Mouse (Mus musculus): Measurements from ENCODE around the gene Npepl1.

DNA sequence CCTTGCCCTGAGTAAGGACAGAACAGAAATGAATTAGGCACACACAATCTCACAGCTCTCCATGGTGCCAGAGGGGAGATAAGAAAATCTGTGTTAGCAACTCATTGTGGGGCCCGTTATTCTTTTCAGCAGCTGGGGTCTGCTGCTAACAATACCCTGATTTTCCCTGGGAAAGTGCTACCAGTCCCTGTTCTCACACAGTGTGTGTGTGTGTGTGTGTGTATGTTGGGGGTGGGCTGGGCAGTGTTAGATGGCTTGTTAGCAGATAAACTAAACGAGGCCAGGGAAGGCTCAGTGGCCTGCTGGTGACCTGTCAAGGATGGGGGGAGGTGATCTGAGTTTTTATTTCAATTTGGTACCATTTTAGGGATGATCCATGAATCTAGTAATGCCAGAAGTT, 48.9 kb upstream of the Npepl1 start:
- TF ChIP-seq RCOR1 (conservative IDR thresholded peaks at IDR 0.05; ENCODE audit: low read depth, low read length) (no peak), MEF2A (IDR thresholded peaks at IDR 0.05; ENCODE audit: borderline replicate concordance, low read depth, low read length) (no peak), CTCF (conservative IDR thresholded peaks at IDR 0.05 in 1 of 2, IDR thresholded peaks at IDR 0.05 in 1 of 2; ENCODE audit: low read depth in 2 of 2, low read length in 2 of 2) (no peak), EP300 (IDR thresholded peaks at IDR 0.05; ENCODE audit: low read length) (no peak), POLR2A (IDR thresholded peaks at IDR 0.05; ENCODE audit: low read depth, low read length) (no peak)
